Mouse (Mus musculus) megakaryocyte, embryonic 14.5 days (primary cell): ENCODE results near the gene Lta. TPM values are rescaled to one million over a fixed set of nuclear protein-coding genes. Genes with fewer than 3 reads are reported as not detected.

Experiments
- H3K27me3 ChIP-seq: replicated peaks from 2 replicates; pipeline ENCODE3; 2012; ENCODE audit warnings: inconsistent platforms
- H3K36me3 ChIP-seq: replicated peaks from 2 replicates; pipeline ENCODE3; 2012; ENCODE audit warnings: low read length, inconsistent platforms, mixed read lengths
- H3K4me1 ChIP-seq: 2 replicates; pipeline ENCODE4 v1.6.1; 2012; ENCODE audit warnings: inconsistent platforms
- H3K4me3 ChIP-seq: replicated peaks from 2 replicates; pipeline ENCODE3; 2012; ENCODE audit warnings: moderate library complexity, mild to moderate bottlenecking, inconsistent platforms
- H3K9me3 ChIP-seq: 2 replicates; pipeline ENCODE4 v1.6.1; 2012; ENCODE audit warnings: inconsistent platforms
- FLI1 ChIP-seq: IDR thresholded peaks from 2 replicates; pipeline ENCODE4 v1.6.1; 2012; ENCODE audit warnings: low read length, inconsistent platforms, mixed read lengths
- GATA1 ChIP-seq: IDR thresholded peaks from 3 replicates; pipeline ENCODE4 v1.6.1; 2012; ENCODE audit warnings: mixed read lengths, low read length, inconsistent platforms, borderline replicate concordance
- polyA plus RNA-seq: library from polyadenylated mRNA; stranded (reverse); fragments of >175 nt; gene quantifications from 2 replicates; pipeline ENCODE4 v1.2.3, GENCODE M21; 2012; ENCODE audit warnings: low replicate concordance; ENCODE audit not compliant: insufficient read depth

Gene Lta
- polyA plus RNA-seq, 1 experiment: 0.85 TPM

GRCm38 (mm10) chr17:35172445-35173234 is 32.5 kb downstream of the Lta start:
- H3K9me3 ChIP-seq: no peaks in the 10 kb centered on the region
- H3K4me1 ChIP-seq: peaks cover 53% of the 10 kb centered on the region
- H3K4me3 ChIP-seq: peak overlapping the region; percentile 78
- TF ChIP-seq FLI1: no peak
- TF ChIP-seq GATA1: no peak
- H3K36me3 ChIP-seq: peaks cover 5% of the 10 kb centered on the region
- no peaks in the 10 kb centered on the region for H3K27me3 ChIP-seq

DNA sequence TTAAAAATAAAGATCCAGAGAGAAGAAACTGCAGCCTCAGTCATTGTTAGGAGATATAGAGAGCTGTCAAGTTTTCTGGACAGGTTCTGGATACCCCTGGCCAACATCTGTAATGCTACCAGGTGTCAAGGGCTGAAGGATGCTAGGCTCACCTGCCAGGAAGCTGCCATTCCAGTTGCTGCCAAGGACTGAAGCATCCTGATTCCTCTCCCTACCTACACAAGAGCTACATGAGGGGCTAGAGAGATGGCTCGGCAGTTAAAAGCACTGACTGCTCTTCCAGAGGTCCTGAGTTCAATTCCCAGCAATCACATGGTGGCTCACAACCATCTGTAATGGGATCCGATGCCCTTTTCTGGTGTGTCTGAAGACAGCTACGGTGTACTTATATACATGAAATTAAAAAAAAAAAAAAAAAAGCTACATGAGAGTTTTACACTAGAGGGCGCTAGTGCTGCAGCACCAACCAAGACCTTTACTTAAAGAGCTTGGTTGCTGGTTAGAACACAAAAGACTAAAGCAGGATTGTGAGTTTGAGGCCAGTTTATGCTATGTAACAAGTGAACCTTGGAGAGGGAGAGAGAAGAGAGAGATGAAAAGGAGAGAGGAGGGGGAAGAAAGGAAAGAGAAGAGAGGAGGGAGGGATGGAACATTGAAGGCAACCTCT is 36.5 kb downstream of the Lta start:
- no peaks in the 10 kb centered on the region for H3K9me3 ChIP-seq
- H3K27me3 ChIP-seq: no peaks in the 10 kb centered on the region
- no peak for TF ChIP-seq FLI1
- TF ChIP-seq GATA1: no peak

GRCm38 (mm10) chr17:35167794-35168193 is 37.4 kb downstream of the Lta start:
- H3K9me3 ChIP-seq: no peaks in the 10 kb centered on the region
- TF ChIP-seq FLI1 (no peak), GATA1 (no peak)
- H3K36me3 ChIP-seq: peaks cover 12% of the 10 kb centered on the region
- H3K27me3 ChIP-seq: no peaks in the 10 kb centered on the region
- H3K4me3 ChIP-seq: no peak overlapping the region
- peaks cover 49% of the 10 kb centered on the region for H3K4me1 ChIP-seq

More for the DNA sequence above, 36.5 kb downstream of the Lta start:
- peaks cover 50% of the 10 kb centered on the region for H3K4me1 ChIP-seq
- no peak overlapping the region for H3K4me3 ChIP-seq
- peaks cover 6% of the 10 kb centered on the region for H3K36me3 ChIP-seq

GRCm38 (mm10) chr17:35166352-35167035 is 38.7 kb downstream of the Lta start:
- peaks cover 25% of the 10 kb centered on the region for H3K36me3 ChIP-seq

GRCm38 (mm10) chr17:35165451-35166155 is 39.5 kb downstream of the Lta start:
- Histone ChIP-seq H3K36me3 (peaks cover 34% of the 10 kb centered on the region), H3K4me3 (peak overlapping the region; percentile 96), H3K9me3 (no peaks in the 10 kb centered on the region), H3K27me3 (no peaks in the 10 kb centered on the region), H3K4me1 (peaks cover 60% of the 10 kb centered on the region)
- TF ChIP-seq FLI1 (no peak), GATA1 (no peak)

More at GRCm38 (mm10) chr17:35166352-35167035, 38.7 kb downstream of the Lta start:
- peaks cover 51% of the 10 kb centered on the region for H3K4me1 ChIP-seq
- H3K4me3 ChIP-seq: peak overlapping the region; percentile 96
- no peaks in the 10 kb centered on the region for H3K27me3 ChIP-seq
- no peak for TF ChIP-seq GATA1
- no peak for TF ChIP-seq FLI1
- H3K9me3 ChIP-seq: no peaks in the 10 kb centered on the region

DNA sequence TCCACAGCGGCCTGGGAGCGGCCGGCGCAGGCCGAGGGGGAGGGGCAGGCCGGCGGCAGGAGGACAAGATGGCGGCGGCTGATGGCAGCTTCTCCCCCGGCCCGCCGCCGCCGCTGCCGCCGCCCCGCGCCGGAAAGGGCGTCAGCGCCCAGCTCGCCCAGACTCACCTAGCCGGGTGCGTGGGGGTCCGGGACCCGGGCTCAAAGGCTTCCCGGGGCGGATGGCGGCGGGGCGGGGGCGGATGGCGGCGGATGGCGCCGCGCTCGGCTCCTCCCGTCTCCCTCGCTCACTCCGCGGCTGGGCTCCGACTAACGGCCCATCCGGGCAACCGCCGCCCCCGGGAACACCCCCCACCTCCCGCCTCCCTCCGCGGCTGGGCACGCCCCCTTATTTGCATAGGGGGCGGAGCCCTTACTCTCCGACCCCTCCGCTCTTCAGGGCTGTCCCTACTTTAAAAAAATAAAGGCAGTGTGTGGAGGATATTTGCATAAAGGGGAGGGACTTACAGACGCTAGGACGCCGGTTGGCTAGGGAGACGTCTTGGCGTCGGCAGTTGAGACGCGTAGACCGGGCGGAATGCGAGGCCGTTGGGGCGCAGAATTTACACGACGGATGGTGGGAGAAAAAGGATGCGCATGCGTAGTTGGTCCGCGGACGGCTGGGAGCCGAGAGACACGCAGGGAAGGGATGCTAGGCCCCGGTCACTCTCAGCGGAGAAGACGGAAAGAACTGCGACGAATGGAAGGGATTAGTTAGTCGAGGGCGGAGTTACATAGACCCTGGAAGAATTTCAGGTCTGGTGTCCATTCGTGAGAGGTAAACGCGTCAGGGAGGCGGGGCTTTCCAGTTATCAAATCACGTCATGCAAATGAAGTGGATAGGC is 40.3 kb downstream of the Lta start, which contains the start of gene Prrc2a:
TSS of gene Prrc2a (minus strand) at position 330 of the 883 bp plus-strand sequence.
- H3K9me3 ChIP-seq: no peaks in the 10 kb centered on the region
- peaks cover 42% of the 10 kb centered on the region for H3K36me3 ChIP-seq
- peaks cover 61% of the 10 kb centered on the region for H3K4me1 ChIP-seq
- H3K27me3 ChIP-seq: no peaks in the 10 kb centered on the region
- peak within 1 kb of the TSS; percentile 96 for H3K4me3 ChIP-seq
- TF ChIP-seq FLI1 (no peak), GATA1 (0 out of 3 replicates have a peak, but pooled peaks have one; percentile 4)

DNA sequence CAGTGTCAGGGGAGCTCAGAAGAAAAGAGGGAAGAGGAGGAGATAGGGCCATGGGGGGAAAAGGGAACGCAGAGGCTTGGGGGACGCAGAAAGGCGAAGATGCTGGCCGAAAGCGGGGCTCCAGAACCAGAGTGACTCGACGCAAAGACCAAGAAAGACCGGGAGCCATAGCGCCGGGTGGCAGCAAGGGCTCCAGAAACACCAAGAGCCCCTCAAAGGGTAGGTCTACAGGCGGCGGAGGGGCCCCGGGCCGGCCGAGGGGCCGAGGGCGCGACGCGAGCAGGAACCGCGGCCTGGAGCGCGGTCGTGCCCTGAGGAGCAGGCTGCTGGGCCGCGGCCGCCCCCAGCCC is 41.0 kb downstream of the Lta start:
- no peaks in the 10 kb centered on the region for H3K27me3 ChIP-seq
- H3K4me1 ChIP-seq: peaks cover 60% of the 10 kb centered on the region
- no peaks in the 10 kb centered on the region for H3K9me3 ChIP-seq
- no peak for TF ChIP-seq FLI1
- TF ChIP-seq GATA1: no peak
- H3K36me3 ChIP-seq: peaks cover 48% of the 10 kb centered on the region
- peak overlapping the region; percentile 96 for H3K4me3 ChIP-seq

GRCm38 (mm10) chr17:35163326-35164081 is 41.6 kb downstream of the Lta start:
- no peaks in the 10 kb centered on the region for H3K9me3 ChIP-seq
- peaks cover 55% of the 10 kb centered on the region for H3K36me3 ChIP-seq
- no peaks in the 10 kb centered on the region for H3K27me3 ChIP-seq
- H3K4me1 ChIP-seq: peaks cover 55% of the 10 kb centered on the region
- TF ChIP-seq FLI1 (no peak), GATA1 (no peak)
- peak overlapping the region; percentile 96 for H3K4me3 ChIP-seq
